ENCODE assay signal across 9 mouse cellular contexts in genomic region chr13:34652016-34652352, GRCm38 (mm10). TPM values are rescaled to one million over a fixed set of nuclear protein-coding genes. Genes with fewer than 3 reads are reported as not detected.
A peak's percentile ranks its signal among the peaks of the same experiment; 100 is the strongest.
DNase-seq lines count a peak whose midpoint lies in the region; ATAC-seq and TF ChIP-seq lines count a peak whose summit lies in the region.
"Had no signal": no experiment of that assay in that cellular context is flagged by ENCODE, and none has a peak within 500 bp of the region (broad histone marks: within the 10 kb centered on the region; RNA-seq: fewer than 3 reads in every experiment).

No protein-coding gene starts in this region.

- no peak for TF ChIP-seq POLR2A in bone marrow macrophage, adult 2 months (IDR thresholded peaks at IDR 0.05; ENCODE audit: borderline replicate concordance, low read depth, low read length)

- H3K9ac ChIP-seq in kidney, embryonic 16.5 days (replicated peaks; ENCODE audit: low read length), result peak overlapping the region; percentile 76
- H3K9ac ChIP-seq in forebrain, postnatal 0 days, result peak overlapping the region; percentile 57
- peak overlapping the region; percentile 64 for H3K9ac ChIP-seq in liver, embryonic 16.5 days (ENCODE audit: low read depth, low read length)

- TF ChIP-seq CTCF in bone marrow macrophage, adult 2 months (IDR thresholded peaks at IDR 0.05; ENCODE audit: low read depth, low read length), result no peak
- no peak for TF ChIP-seq CTCF in forebrain, postnatal 0 days (IDR thresholded peaks at IDR 0.05; ENCODE audit: low read depth)

- H3K27me3 ChIP-seq in kidney, embryonic 16.5 days (ENCODE audit: insufficient read depth, low read length), result peaks cover 17% of the 10 kb centered on the region; the same call in 1 of the 2 replicates
- peaks cover 18% of the 10 kb centered on the region; the same call in 1 of the 2 replicates for H3K27me3 ChIP-seq in forebrain, postnatal 0 days (ENCODE audit: insufficient read depth, low read length)
- H3K27me3 ChIP-seq in liver, embryonic 16.5 days (ENCODE audit: control insufficient read depth, insufficient read depth, low read depth, low read length), result peaks cover 43% of the 10 kb centered on the region

- under 1% methylated on average over 35 of the region's 35 CpGs for WGBS in kidney, embryonic 16.5 days
- WGBS in forebrain, postnatal 0 days, result 4% methylated on average over 35 of the region's 35 CpGs
- WGBS in liver, embryonic 16.5 days (ENCODE audit: insufficient replicate concordance), result 1% methylated on average over 35 of the region's 35 CpGs

- DNase-seq in kidney, adult 8-10 months, result no peak
- DNase-seq in forebrain, postnatal 0 days, result no peak
- no peak for DNase-seq in adrenal gland, postnatal 36 days
- DNase-seq in cerebellum, adult 9-11 months, result no peak
- no peak for DNase-seq in layer of hippocampus, adult 9-11 months

- no peaks in the 10 kb centered on the region for H3K36me3 ChIP-seq in kidney, embryonic 16.5 days (ENCODE audit: insufficient read depth, low read length)
- no peaks in the 10 kb centered on the region for H3K36me3 ChIP-seq in forebrain, postnatal 0 days (ENCODE audit: insufficient read depth)
- no peaks in the 10 kb centered on the region for H3K36me3 ChIP-seq in liver, embryonic 16.5 days (ENCODE audit: control insufficient read depth, insufficient read depth)

- peak overlapping the region; percentile 85 for H3K4me2 ChIP-seq in kidney, embryonic 16.5 days (replicated peaks; ENCODE audit: low read depth, low read length)
- H3K4me2 ChIP-seq in forebrain, postnatal 0 days (ENCODE audit: low read depth), result peak overlapping the region; percentile 97
- H3K4me2 ChIP-seq in liver, embryonic 16.5 days (ENCODE audit: low read depth, low read length), result peak overlapping the region; percentile 54

- H3K27ac ChIP-seq in kidney, embryonic 16.5 days (ENCODE audit: low read length), result peak overlapping the region; percentile 84
- H3K27ac ChIP-seq in bone marrow macrophage, adult 2 months (ENCODE audit: insufficient read depth, low read depth, low read length), result no peak overlapping the region
- H3K27ac ChIP-seq in forebrain, postnatal 0 days (ENCODE audit: low read depth, low read length), result peak overlapping the region; percentile 21; the same call in 1 of the 2 replicates
- H3K27ac ChIP-seq in liver, embryonic 16.5 days (ENCODE audit: low read length), result peak overlapping the region; percentile 86
- H3K27ac ChIP-seq: macrophage had no signal

- peak; percentile 29; the same call in 1 of the 2 replicates for ATAC-seq in kidney, embryonic 16.5 days (ENCODE audit: low FRiP score, low TSS enrichment)
- ATAC-seq in forebrain, postnatal 0 days, result peak; percentile 45; the same call in 1 of the 2 replicates
- ATAC-seq in liver, embryonic 16.5 days (ENCODE audit: low read depth), result no peak

- H3K4me3 ChIP-seq in kidney, embryonic 16.5 days (ENCODE audit: low read length), result peak overlapping the region; percentile 62
- H3K4me3 ChIP-seq in bone marrow macrophage, adult 2 months (ENCODE audit: insufficient read depth, low read length), result peak overlapping the region; percentile 61
- H3K4me3 ChIP-seq in forebrain, postnatal 0 days (ENCODE audit: low read depth, low read length), result peak overlapping the region; percentile 52
- peak overlapping the region; percentile 64 for H3K4me3 ChIP-seq in liver, embryonic 16.5 days (ENCODE audit: low read depth, low read length)

- peaks cover 14% of the 10 kb centered on the region for H3K4me1 ChIP-seq in kidney, embryonic 16.5 days (ENCODE audit: insufficient read depth, low read length)
- H3K4me1 ChIP-seq in bone marrow macrophage, adult 2 months (ENCODE audit: control insufficient read depth, insufficient read depth, low read length), result no peaks in the 10 kb centered on the region
- H3K4me1 ChIP-seq in forebrain, postnatal 0 days (ENCODE audit: insufficient read depth), result peaks cover 15% of the 10 kb centered on the region; the same call in 1 of the 2 replicates
- peaks cover 4% of the 10 kb centered on the region for H3K4me1 ChIP-seq in liver, embryonic 16.5 days (ENCODE audit: control insufficient read depth, low read depth, low read length)

- H3K9me3 ChIP-seq in kidney, embryonic 16.5 days (ENCODE audit: low read length), result no peaks in the 10 kb centered on the region
- no peaks in the 10 kb centered on the region for H3K9me3 ChIP-seq in forebrain, postnatal 0 days (ENCODE audit: low read length)
- no peaks in the 10 kb centered on the region for H3K9me3 ChIP-seq in liver, embryonic 16.5 days (replicated peaks; ENCODE audit: control insufficient read depth, low read length)

RNA-seq across cellular contexts. Expression of gene Pxdc1, which starts 1.3 kb away (rescaled TPM):
- polyA plus RNA-seq in kidney, embryonic 16.5 days (2015; fragmentation: Nextera tagmentation; extraction: Ambion mirVana), result 9.4 and 10.6 TPM in 2 replicates
- 0.39 and 1.4 TPM in 2 replicates for polyA plus RNA-seq in bone marrow macrophage, adult 2 months (2012; ENCODE audit: insufficient read depth, insufficient read length, missing spikeins)
- total RNA-seq in forebrain, postnatal 0 days (2014; rRNA removed), result 6.7 and 10.6 TPM in 2 replicates
- polyA plus RNA-seq in forebrain, postnatal 0 days (2015; fragmentation: Nextera tagmentation; extraction: Ambion mirVana), result 5.3 and 6.3 TPM in 2 replicates
- 13.7 and 18.3 TPM in 2 replicates for polyA plus RNA-seq in liver, embryonic 16.5 days (2015; fragmentation: Nextera tagmentation; extraction: Ambion mirVana)
- 1 to 10 TPM; 4.1 to 5.1 TPM for total RNA-seq in adrenal gland, postnatal 36 days (2021)
